Mouse (Mus musculus) heart, postnatal 0 days (tissue): ENCODE data around the gene Pcyt1b. TPM values are rescaled to one million over a fixed set of nuclear protein-coding genes. Genes with fewer than 3 reads are reported as not detected.

Experiments
- ATAC-seq: fragments of 200-750 bp; cut with Nextera tagmentation; 2 replicates; pipeline ENCODE4 v1.8.0; 2017; ENCODE audit warnings: low read depth, moderate number of reproducible peaks, moderate library complexity; ENCODE audit not compliant: insufficient read depth
- DNase-seq: peaks from one replicate; pipeline ENCODE4 v3.0.0-alpha.2; 2016; ENCODE audit warnings: low spot score
- H3K27ac ChIP-seq: fragments of 300-500 bp; sonication (generic); 2 replicates; pipeline ENCODE4 v1.5.1; 2014; ENCODE audit warnings: low read depth, mild to moderate bottlenecking
- H3K27me3 ChIP-seq: fragments of 300-500 bp; sonication (generic); 2 replicates; pipeline ENCODE4 v1.6.1; 2014; ENCODE audit warnings: low read length, mixed read lengths; ENCODE audit not compliant: control insufficient read depth, insufficient read depth
- H3K36me3 ChIP-seq: fragments of 300-500 bp; sonication (generic); replicated peaks from 2 replicates; pipeline ENCODE4 v1.6.1; 2014; ENCODE audit warnings: low read length, mixed read lengths; ENCODE audit not compliant: control insufficient read depth, insufficient read depth
- H3K4me1 ChIP-seq: fragments of 300-500 bp; sonication (generic); 2 replicates; pipeline ENCODE4 v1.6.1; 2014; ENCODE audit warnings: antibody characterized with exemption; ENCODE audit not compliant: control insufficient read depth, insufficient read depth
- H3K4me2 ChIP-seq: fragments of 300-500 bp; sonication (generic); 2 replicates; pipeline ENCODE4 v1.6.1; 2014; ENCODE audit warnings: low read depth, mild to moderate bottlenecking, low read length, moderate library complexity
- H3K4me3 ChIP-seq: fragments of 300-500 bp; sonication (generic); 2 replicates; pipeline ENCODE4 v1.5.1; 2014; ENCODE audit warnings: low read depth, low read length
- H3K9ac ChIP-seq: fragments of 300-500 bp; sonication (generic); replicated peaks from 2 replicates; pipeline ENCODE4 v1.6.1; 2014; ENCODE audit warnings: low read depth, low read length, mixed read lengths
- H3K9me3 ChIP-seq: fragments of 300-500 bp; sonication (generic); replicated peaks from 2 replicates; pipeline ENCODE4 v1.6.1; 2016; ENCODE audit warnings: low read length; ENCODE audit not compliant: control insufficient read depth
- CTCF ChIP-seq: IDR thresholded peaks from 2 replicates; pipeline ENCODE4 v1.5.1; 2016; ENCODE audit warnings: antibody characterized with exemption, control low read depth, low read depth
- EP300 ChIP-seq: IDR thresholded peaks from 2 replicates; pipeline ENCODE4 v1.6.1; 2016; ENCODE audit warnings: antibody characterized with exemption, low read depth
- WGBS: fragments of 180-500 bp; shearing (Covaris S2); extraction: QIAGEN DNeasy Blood & Tissue Kit; methylation state at CpG from one replicate; pipeline ENCODE4 v1.1.7; 2014; 5-methylcytosine and 5-hydroxymethylcytosine counted together
- polyA plus RNA-seq: library from polyadenylated mRNA; unstranded; fragments of >200 nt; fragmentation: Nextera tagmentation; extraction: Ambion mirVana; gene quantifications from 2 replicates; pipeline ENCODE4 v1.2.1, GENCODE M21; 2015
- total RNA-seq: library from RNA; depleted of rRNA; stranded (reverse); fragments of >200 nt; gene quantifications from 2 replicates; pipeline ENCODE4 v1.2.3, GENCODE M21; 2014; ENCODE audit warnings: low replicate concordance; rRNA removed

The Pcyt1b gene
- total and polyA plus RNA-seq, 2 experiments from 2014 or later = 0.23 to 0.25 TPM

- ATAC-seq (no peak), DNase-seq (no peak)
- TF ChIP-seq CTCF (no peak), EP300 (no peak)
- H3K4me2 ChIP-seq = no peak overlapping the region
- no peaks in the 10 kb centered on the region for H3K9me3 ChIP-seq
- H3K36me3 ChIP-seq = no peaks in the 10 kb centered on the region
- no peak overlapping the region for H3K27ac ChIP-seq
- 77% methylated on average over 3 of the region's 3 CpGs for WGBS
- H3K4me3 ChIP-seq = no peak overlapping the region
- H3K27me3 ChIP-seq = peaks cover 5% of the 10 kb centered on the region; the same call in 1 of the 2 replicates
- no peak overlapping the region for H3K9ac ChIP-seq
- no peaks in the 10 kb centered on the region for H3K4me1 ChIP-seq
Observed at GRCm38 (mm10) chrX:93760770-93761169, 106.1 kb downstream of the Pcyt1b start.

GRCm38 (mm10) chrX:93789562-93789961 lies 134.9 kb downstream of the Pcyt1b start:
- no peak for DNase-seq
- no peak overlapping the region for H3K4me2 ChIP-seq
- no peak overlapping the region for H3K9ac ChIP-seq
- H3K36me3 ChIP-seq = peaks cover 5% of the 10 kb centered on the region; the same call in 1 of the 2 replicates
- no peak overlapping the region for H3K4me3 ChIP-seq
- H3K9me3 ChIP-seq = no peaks in the 10 kb centered on the region
- no peak for TF ChIP-seq CTCF
- no peak for TF ChIP-seq EP300
- no peaks in the 10 kb centered on the region for H3K4me1 ChIP-seq
- ATAC-seq = no peak
- WGBS = 55% methylated on average over 1 of the region's 1 CpGs
- H3K27ac ChIP-seq = no peak overlapping the region
- no peaks in the 10 kb centered on the region for H3K27me3 ChIP-seq

GRCm38 (mm10) chrX:93793168-93793567 lies 138.5 kb downstream of the Pcyt1b start:
- no peak overlapping the region for H3K4me2 ChIP-seq
- H3K27me3 ChIP-seq = no peaks in the 10 kb centered on the region
- no peak overlapping the region for H3K27ac ChIP-seq
- TF ChIP-seq EP300 = no peak
- TF ChIP-seq CTCF = peak; percentile 46; the same call in 1 of the 2 replicates
- H3K36me3 ChIP-seq = no peaks in the 10 kb centered on the region
- H3K4me3 ChIP-seq = no peak overlapping the region
- H3K9ac ChIP-seq = no peak overlapping the region
- no peaks in the 10 kb centered on the region for H3K9me3 ChIP-seq
- ATAC-seq (no peak), DNase-seq (no peak)
- no peaks in the 10 kb centered on the region for H3K4me1 ChIP-seq

Other genes with a start within 250 kb of the Pcyt1b start
- gene Pola1, start 22.7 kb upstream of the Pcyt1b start, total RNA-seq = 2.9 and 4.7 TPM in 2 replicates
- 2.5 and 3.2 TPM in 2 replicates for gene Pola1, start 22.7 kb upstream of the Pcyt1b start, polyA plus RNA-seq
- 70.6 and 79.8 TPM in 2 replicates for gene Pdk3, start 177.3 kb downstream of the Pcyt1b start, total RNA-seq
- 74.1 and 76.7 TPM in 2 replicates for gene Pdk3, start 177.3 kb downstream of the Pcyt1b start, polyA plus RNA-seq